Mouse (Mus musculus): ENCODE data around the gene Gnaq. TPM values are rescaled to one million over a fixed set of nuclear protein-coding genes. Genes with fewer than 3 reads are reported as not detected.

Gnaq gene
- polyA plus RNA-seq, 1 experiment from 2014 or later: 32.9 TPM

- Histone ChIP-seq H3K27me3 (ENCODE audit: control insufficient read depth, insufficient read depth, low read depth, low read length) (no peaks in the 10 kb centered on the region), H3K9ac (ENCODE audit: low read length) (no peak overlapping the region), H3K36me3 (ENCODE audit: control insufficient read depth, insufficient read depth, low read length) (no peaks in the 10 kb centered on the region), H3K9me3 (ENCODE audit: control insufficient read depth, low read length) (no peaks in the 10 kb centered on the region), H3K4me1 (replicated peaks; ENCODE audit: control insufficient read depth, insufficient read depth, low read length) (peaks cover 6% of the 10 kb centered on the region; the same call in 1 of the 2 replicates), H3K27ac (ENCODE audit: low read length) (no peak overlapping the region), H3K4me2 (ENCODE audit: low read depth, low read length) (no peak overlapping the region), H3K4me3 (ENCODE audit: low read length) (no peak overlapping the region)
- ATAC-seq (ENCODE audit: low read depth): no peak
- WGBS: 74% methylated on average over 1 of the region's 1 CpGs
Measured at GRCm38 (mm10) chr19:16271002-16271401, 138.4 kb downstream of the Gnaq start.

GRCm38 (mm10) chr19:16273021-16273420 is 140.4 kb downstream of the Gnaq start:
- H3K27ac ChIP-seq (ENCODE audit: low read length): no peak overlapping the region
- 67% methylated on average over 4 of the region's 4 CpGs for WGBS
- H3K27me3 ChIP-seq (ENCODE audit: control insufficient read depth, insufficient read depth, low read depth, low read length): no peaks in the 10 kb centered on the region
- H3K4me2 ChIP-seq (ENCODE audit: low read depth, low read length): no peak overlapping the region
- no peak for ATAC-seq (ENCODE audit: low read depth)
- H3K4me1 ChIP-seq (replicated peaks; ENCODE audit: control insufficient read depth, insufficient read depth, low read length): peaks cover 6% of the 10 kb centered on the region; the same call in 1 of the 2 replicates
- no peaks in the 10 kb centered on the region for H3K36me3 ChIP-seq (ENCODE audit: control insufficient read depth, insufficient read depth, low read length)
- H3K9ac ChIP-seq (ENCODE audit: low read length): no peak overlapping the region
- no peaks in the 10 kb centered on the region for H3K9me3 ChIP-seq (ENCODE audit: control insufficient read depth, low read length)
- no peak overlapping the region for H3K4me3 ChIP-seq (ENCODE audit: low read length)

- H3K4me2 ChIP-seq (ENCODE audit: low read depth, low read length): no peak overlapping the region
- no peaks in the 10 kb centered on the region for H3K36me3 ChIP-seq (ENCODE audit: control insufficient read depth, insufficient read depth, low read length)
- H3K9me3 ChIP-seq (ENCODE audit: control insufficient read depth, low read length): no peaks in the 10 kb centered on the region
- H3K27ac ChIP-seq (ENCODE audit: low read length): no peak overlapping the region
- peaks cover 4% of the 10 kb centered on the region for H3K4me1 ChIP-seq (replicated peaks; ENCODE audit: control insufficient read depth, insufficient read depth, low read length)
- no peak for ATAC-seq (ENCODE audit: low read depth)
- H3K9ac ChIP-seq (ENCODE audit: low read length): no peak overlapping the region
- 76% methylated on average over 4 of the region's 4 CpGs for WGBS
- H3K4me3 ChIP-seq (ENCODE audit: low read length): no peak overlapping the region
- no peaks in the 10 kb centered on the region for H3K27me3 ChIP-seq (ENCODE audit: control insufficient read depth, insufficient read depth, low read depth, low read length)
Measured at GRCm38 (mm10) chr19:16280231-16280630, 147.6 kb downstream of the Gnaq start.

GRCm38 (mm10) chr19:16285051-16286028 is 152.7 kb downstream of the Gnaq start:
- Histone ChIP-seq H3K4me1 (replicated peaks; ENCODE audit: control insufficient read depth, insufficient read depth, low read length) (peaks cover 18% of the 10 kb centered on the region), H3K27ac (ENCODE audit: low read length) (no peak overlapping the region), H3K36me3 (ENCODE audit: control insufficient read depth, insufficient read depth, low read length) (no peaks in the 10 kb centered on the region), H3K27me3 (ENCODE audit: control insufficient read depth, insufficient read depth, low read depth, low read length) (no peaks in the 10 kb centered on the region), H3K9ac (ENCODE audit: low read length) (no peak overlapping the region), H3K4me2 (ENCODE audit: low read depth, low read length) (no peak overlapping the region), H3K9me3 (ENCODE audit: control insufficient read depth, low read length) (no peaks in the 10 kb centered on the region), H3K4me3 (ENCODE audit: low read length) (no peak overlapping the region)
- ATAC-seq (ENCODE audit: low read depth): no peak
- 71% methylated on average over 11 of the region's 11 CpGs for WGBS

- H3K9ac ChIP-seq (ENCODE audit: low read length): no peak overlapping the region
- ATAC-seq (ENCODE audit: low read depth): peak; percentile 72
- H3K4me3 ChIP-seq (ENCODE audit: low read length): no peak overlapping the region
- no peaks in the 10 kb centered on the region for H3K27me3 ChIP-seq (ENCODE audit: control insufficient read depth, insufficient read depth, low read depth, low read length)
- H3K36me3 ChIP-seq (ENCODE audit: control insufficient read depth, insufficient read depth, low read length): no peaks in the 10 kb centered on the region
- WGBS: 28% methylated on average over 10 of the region's 10 CpGs
- H3K27ac ChIP-seq (ENCODE audit: low read length): peak overlapping the region; percentile 76
- no peaks in the 10 kb centered on the region for H3K9me3 ChIP-seq (ENCODE audit: control insufficient read depth, low read length)
- H3K4me1 ChIP-seq (replicated peaks; ENCODE audit: control insufficient read depth, insufficient read depth, low read length): peaks cover 18% of the 10 kb centered on the region
- peak overlapping the region; percentile 29; the same call in 1 of the 2 replicates for H3K4me2 ChIP-seq (ENCODE audit: low read depth, low read length)
Measured at GRCm38 (mm10) chr19:16286451-16287175, 154.0 kb downstream of the Gnaq start.

GRCm38 (mm10) chr19:16287307-16287706 is 154.7 kb downstream of the Gnaq start:
- Histone ChIP-seq H3K4me3 (ENCODE audit: low read length) (no peak overlapping the region), H3K9ac (ENCODE audit: low read length) (no peak overlapping the region), H3K27ac (ENCODE audit: low read length) (no peak overlapping the region), H3K36me3 (ENCODE audit: control insufficient read depth, insufficient read depth, low read length) (no peaks in the 10 kb centered on the region), H3K9me3 (ENCODE audit: control insufficient read depth, low read length) (no peaks in the 10 kb centered on the region), H3K4me1 (replicated peaks; ENCODE audit: control insufficient read depth, insufficient read depth, low read length) (peaks cover 18% of the 10 kb centered on the region), H3K27me3 (ENCODE audit: control insufficient read depth, insufficient read depth, low read depth, low read length) (no peaks in the 10 kb centered on the region), H3K4me2 (ENCODE audit: low read depth, low read length) (no peak overlapping the region)
- no peak for ATAC-seq (ENCODE audit: low read depth)
- 67% methylated on average over 4 of the region's 4 CpGs for WGBS

- Histone ChIP-seq H3K9ac (ENCODE audit: low read length) (no peak overlapping the region), H3K27me3 (ENCODE audit: control insufficient read depth, insufficient read depth, low read depth, low read length) (no peaks in the 10 kb centered on the region), H3K4me1 (replicated peaks; ENCODE audit: control insufficient read depth, insufficient read depth, low read length) (peaks cover 18% of the 10 kb centered on the region), H3K9me3 (ENCODE audit: control insufficient read depth, low read length) (no peaks in the 10 kb centered on the region), H3K36me3 (ENCODE audit: control insufficient read depth, insufficient read depth, low read length) (no peaks in the 10 kb centered on the region), H3K27ac (ENCODE audit: low read length) (no peak overlapping the region), H3K4me2 (ENCODE audit: low read depth, low read length) (no peak overlapping the region), H3K4me3 (ENCODE audit: low read length) (no peak overlapping the region)
- no peak for ATAC-seq (ENCODE audit: low read depth)
- 87% methylated on average over 7 of the region's 7 CpGs for WGBS
Measured at GRCm38 (mm10) chr19:16287971-16288370, 155.3 kb downstream of the Gnaq start.

GRCm38 (mm10) chr19:16291088-16291487 is 158.5 kb downstream of the Gnaq start:
- 95% methylated on average over 3 of the region's 3 CpGs for WGBS
- no peak for ATAC-seq (ENCODE audit: low read depth)
- H3K9ac ChIP-seq (ENCODE audit: low read length): no peak overlapping the region

GRCm38 (mm10) chr19:16292056-16292608 is 159.5 kb downstream of the Gnaq start:
- H3K27ac ChIP-seq (ENCODE audit: low read length): no peak overlapping the region
- no peak for ATAC-seq (ENCODE audit: low read depth)

More at GRCm38 (mm10) chr19:16291088-16291487, 158.5 kb downstream of the Gnaq start:
- H3K36me3 ChIP-seq (ENCODE audit: control insufficient read depth, insufficient read depth, low read length): no peaks in the 10 kb centered on the region
- no peak overlapping the region for H3K4me2 ChIP-seq (ENCODE audit: low read depth, low read length)
- no peaks in the 10 kb centered on the region for H3K27me3 ChIP-seq (ENCODE audit: control insufficient read depth, insufficient read depth, low read depth, low read length)
- no peaks in the 10 kb centered on the region for H3K9me3 ChIP-seq (ENCODE audit: control insufficient read depth, low read length)
- H3K27ac ChIP-seq (ENCODE audit: low read length): no peak overlapping the region
- peaks cover 8% of the 10 kb centered on the region for H3K4me1 ChIP-seq (replicated peaks; ENCODE audit: control insufficient read depth, insufficient read depth, low read length)
- no peak overlapping the region for H3K4me3 ChIP-seq (ENCODE audit: low read length)

More at GRCm38 (mm10) chr19:16292056-16292608, 159.5 kb downstream of the Gnaq start:
- H3K9ac ChIP-seq (ENCODE audit: low read length): no peak overlapping the region
- no peaks in the 10 kb centered on the region for H3K9me3 ChIP-seq (ENCODE audit: control insufficient read depth, low read length)
- no peak overlapping the region for H3K4me2 ChIP-seq (ENCODE audit: low read depth, low read length)
- H3K4me3 ChIP-seq (ENCODE audit: low read length): no peak overlapping the region
- WGBS: 74% methylated on average over 2 of the region's 2 CpGs
- H3K27me3 ChIP-seq (ENCODE audit: control insufficient read depth, insufficient read depth, low read depth, low read length): no peaks in the 10 kb centered on the region
- H3K4me1 ChIP-seq (replicated peaks; ENCODE audit: control insufficient read depth, insufficient read depth, low read length): no peaks in the 10 kb centered on the region; the same call in 1 of the 2 replicates
- H3K36me3 ChIP-seq (ENCODE audit: control insufficient read depth, insufficient read depth, low read length): no peaks in the 10 kb centered on the region

Measured in lung, embryonic 16.5 days (tissue).